Mouse (Mus musculus) liver, embryonic 13.5 days (tissue): ENCODE measurements around the gene Pde4a. TPM values are rescaled to one million over a fixed set of nuclear protein-coding genes. Genes with fewer than 3 reads are reported as not detected.
A peak's percentile ranks its signal among the peaks of the same experiment; 100 is the strongest.

ENCODE experiments used
- ATAC-seq: fragments of 200-750 bp; cut with Nextera tagmentation; 2 replicates; pipeline ENCODE4 v1.8.0; 2017; ENCODE audit warnings: low read depth, mild to moderate bottlenecking, moderate number of reproducible peaks, moderate library complexity
- DNase-seq: peaks from one replicate; pipeline ENCODE4 v3.0.0; 2022
- H3K27ac ChIP-seq: fragments of 300-500 bp; sonication (generic); 2 replicates; pipeline ENCODE4 v1.5.1; 2015; ENCODE audit warnings: moderate library complexity, mild to moderate bottlenecking, inconsistent platforms
- H3K27me3 ChIP-seq: fragments of 300-500 bp; sonication (generic); 2 replicates; pipeline ENCODE4 v1.6.1; 2015; ENCODE audit warnings: mild to moderate bottlenecking, inconsistent platforms
- H3K36me3 ChIP-seq: fragments of 300-500 bp; sonication (generic); 2 replicates; pipeline ENCODE4 v1.6.1; 2015; ENCODE audit warnings: mild to moderate bottlenecking, inconsistent platforms
- H3K4me1 ChIP-seq: fragments of 300-500 bp; sonication (generic); replicated peaks from 2 replicates; pipeline ENCODE4 v1.6.1; 2015; ENCODE audit warnings: inconsistent platforms
- H3K4me2 ChIP-seq: fragments of 300-500 bp; sonication (generic); 2 replicates; pipeline ENCODE4 v1.6.1; 2015; ENCODE audit warnings: inconsistent platforms, mild to moderate bottlenecking, moderate library complexity
- H3K4me3 ChIP-seq: fragments of 300-500 bp; sonication (generic); replicated peaks from 2 replicates; pipeline ENCODE4 v1.5.1; 2015; ENCODE audit warnings: mild to moderate bottlenecking, inconsistent platforms
- H3K9ac ChIP-seq: fragments of 300-500 bp; sonication (generic); 2 replicates; pipeline ENCODE4 v1.6.1; 2015; ENCODE audit warnings: mild to moderate bottlenecking, inconsistent platforms
- H3K9me3 ChIP-seq: fragments of 300-500 bp; sonication (generic); replicated peaks from 2 replicates; pipeline ENCODE4 v1.6.1; 2016; ENCODE audit warnings: inconsistent platforms
- WGBS: fragments of 180-500 bp; shearing (Covaris S2); methylation state at CpG from one replicate; pipeline ENCODE4 v1.1.7; 2015; ENCODE audit not compliant: insufficient replicate concordance; 5-methylcytosine and 5-hydroxymethylcytosine counted together
- polyA plus RNA-seq: library from polyadenylated mRNA; unstranded; fragments of >200 nt; fragmentation: Nextera tagmentation; extraction: Ambion mirVana; gene quantifications from 2 replicates; pipeline ENCODE4 v1.2.1, GENCODE M21; 2015

The Pde4a gene
- polyA plus RNA-seq, 1 experiment from 2014 or later, result 2.0 TPM

GRCm38 (mm10) chr9:21204528-21205272 is 39.2 kb downstream of the Pde4a start:
- ATAC-seq (peak; percentile 24), DNase-seq (peak; percentile 4)
- peaks cover 7% of the 10 kb centered on the region; the same call in 1 of the 2 replicates for H3K36me3 ChIP-seq
- peak overlapping the region; percentile 37 for H3K4me3 ChIP-seq
- H3K4me2 ChIP-seq, result peak overlapping the region; percentile 47
- no peaks in the 10 kb centered on the region for H3K27me3 ChIP-seq
- no peaks in the 10 kb centered on the region for H3K9me3 ChIP-seq
- 51% methylated on average over 23 of the region's 23 CpGs for WGBS
- no peak overlapping the region for H3K27ac ChIP-seq
- H3K4me1 ChIP-seq, result peaks cover 13% of the 10 kb centered on the region
- no peak overlapping the region; the same call in 1 of the 2 replicates for H3K9ac ChIP-seq

GRCm38 (mm10) chr9:21206848-21207247 is 41.3 kb downstream of the Pde4a start:
- Histone ChIP-seq H3K9me3 (no peaks in the 10 kb centered on the region), H3K4me2 (no peak overlapping the region), H3K4me3 (no peak overlapping the region), H3K36me3 (peaks cover 13% of the 10 kb centered on the region), H3K4me1 (peaks cover 17% of the 10 kb centered on the region), H3K9ac (no peak overlapping the region), H3K27ac (no peak overlapping the region), H3K27me3 (no peaks in the 10 kb centered on the region)
- WGBS, result 77% methylated on average over 6 of the region's 6 CpGs
- ATAC-seq (no peak), DNase-seq (no peak)

GRCm38 (mm10) chr9:21208626-21209025 is 43.1 kb downstream of the Pde4a start:
- WGBS, result 54% methylated on average over 2 of the region's 2 CpGs
- H3K27ac ChIP-seq, result no peak overlapping the region
- H3K27me3 ChIP-seq, result no peaks in the 10 kb centered on the region
- H3K4me2 ChIP-seq, result no peak overlapping the region
- no peak overlapping the region for H3K4me3 ChIP-seq
- no peaks in the 10 kb centered on the region for H3K9me3 ChIP-seq
- H3K4me1 ChIP-seq, result peaks cover 17% of the 10 kb centered on the region
- H3K36me3 ChIP-seq, result peaks cover 13% of the 10 kb centered on the region
- ATAC-seq, result no peak
- no peak for DNase-seq
- no peak overlapping the region for H3K9ac ChIP-seq

- peaks cover 4% of the 10 kb centered on the region for H3K4me1 ChIP-seq
- peak; percentile 37; the same call in 1 of the 2 replicates for ATAC-seq
- WGBS, result 77% methylated on average over 6 of the region's 6 CpGs
- H3K9ac ChIP-seq, result no peak overlapping the region
- H3K36me3 ChIP-seq, result peaks cover 13% of the 10 kb centered on the region; the same call in 1 of the 2 replicates
- H3K4me2 ChIP-seq, result no peak overlapping the region
- DNase-seq, result no peak
- H3K9me3 ChIP-seq, result no peaks in the 10 kb centered on the region
- H3K4me3 ChIP-seq, result no peak overlapping the region
- no peak overlapping the region; the same call in 1 of the 2 replicates for H3K27ac ChIP-seq
- H3K27me3 ChIP-seq, result no peaks in the 10 kb centered on the region
These were observed 45.3 kb downstream of the Pde4a start for GRCm38 (mm10) chr9:21210821-21211220.

GRCm38 (mm10) chr9:21211624-21212023 is 46.1 kb downstream of the Pde4a start:
- Histone ChIP-seq H3K27ac (no peak overlapping the region), H3K36me3 (peaks cover 6% of the 10 kb centered on the region; the same call in 1 of the 2 replicates), H3K4me2 (no peak overlapping the region), H3K9ac (no peak overlapping the region), H3K9me3 (no peaks in the 10 kb centered on the region), H3K4me3 (no peak overlapping the region), H3K4me1 (peaks cover 4% of the 10 kb centered on the region), H3K27me3 (no peaks in the 10 kb centered on the region)
- DNase-seq, result no peak
- ATAC-seq, result no peak
- WGBS, result 79% methylated on average over 7 of the region's 7 CpGs

GRCm38 (mm10) chr9:21213617-21214190 is 48.2 kb downstream of the Pde4a start:
- no peak for ATAC-seq
- H3K9me3 ChIP-seq, result no peaks in the 10 kb centered on the region
- no peak overlapping the region for H3K27ac ChIP-seq
- H3K4me3 ChIP-seq, result no peak overlapping the region
- no peaks in the 10 kb centered on the region for H3K27me3 ChIP-seq
- H3K4me1 ChIP-seq, result peaks cover 4% of the 10 kb centered on the region
- H3K4me2 ChIP-seq, result no peak overlapping the region
- no peak for DNase-seq
- H3K9ac ChIP-seq, result no peak overlapping the region
- peaks cover 6% of the 10 kb centered on the region; the same call in 1 of the 2 replicates for H3K36me3 ChIP-seq
- WGBS, result 46% methylated on average over 7 of the region's 7 CpGs

- DNase-seq (no peak), ATAC-seq (no peak)
- Histone ChIP-seq H3K4me2 (no peak overlapping the region), H3K4me3 (no peak overlapping the region), H3K27ac (no peak overlapping the region), H3K27me3 (no peaks in the 10 kb centered on the region), H3K36me3 (no peaks in the 10 kb centered on the region), H3K9me3 (no peaks in the 10 kb centered on the region), H3K9ac (no peak overlapping the region), H3K4me1 (peaks cover 6% of the 10 kb centered on the region)
- 67% methylated on average over 25 of the region's 25 CpGs for WGBS
These were observed 50.7 kb downstream of the Pde4a start for GRCm38 (mm10) chr9:21216050-21216841.

- ATAC-seq (no peak), DNase-seq (no peak)
- 35% methylated on average over 3 of the region's 3 CpGs for WGBS
- Histone ChIP-seq H3K4me3 (no peak overlapping the region), H3K9ac (no peak overlapping the region), H3K4me1 (peaks cover 21% of the 10 kb centered on the region), H3K9me3 (no peaks in the 10 kb centered on the region; the same call in 1 of the 2 replicates), H3K27me3 (no peaks in the 10 kb centered on the region), H3K36me3 (no peaks in the 10 kb centered on the region), H3K27ac (no peak overlapping the region), H3K4me2 (no peak overlapping the region)
These were observed 54.3 kb downstream of the Pde4a start for GRCm38 (mm10) chr9:21219820-21220219.

- H3K27ac ChIP-seq, result peak overlapping the region; percentile 85
- no peaks in the 10 kb centered on the region; the same call in 1 of the 2 replicates for H3K9me3 ChIP-seq
- H3K4me1 ChIP-seq, result peaks cover 30% of the 10 kb centered on the region
- H3K9ac ChIP-seq, result peak overlapping the region; percentile 62
- 2% methylated on average over 21 of the region's 21 CpGs for WGBS
- H3K27me3 ChIP-seq, result no peaks in the 10 kb centered on the region
- peak overlapping the region; percentile 76 for H3K4me2 ChIP-seq
- ATAC-seq (peak; percentile 93), DNase-seq (peak; percentile 94)
- no peaks in the 10 kb centered on the region for H3K36me3 ChIP-seq
- H3K4me3 ChIP-seq, result peak overlapping the region; percentile 58
These were observed 55.2 kb downstream of the Pde4a start for GRCm38 (mm10) chr9:21220490-21221382.

GRCm38 (mm10) chr9:21221383-21221929 is 55.9 kb downstream of the Pde4a start:
- H3K9me3 ChIP-seq, result no peaks in the 10 kb centered on the region; the same call in 1 of the 2 replicates
- no peaks in the 10 kb centered on the region for H3K36me3 ChIP-seq
- H3K4me1 ChIP-seq, result peaks cover 35% of the 10 kb centered on the region
- peak overlapping the region; percentile 76 for H3K4me2 ChIP-seq
- H3K27ac ChIP-seq, result peak overlapping the region; percentile 85
- H3K4me3 ChIP-seq, result peak overlapping the region; percentile 58
- ATAC-seq (0 out of 2 replicates have a peak, but pooled peaks have one; percentile 32), DNase-seq (peak; percentile 63)
- WGBS, result 9% methylated on average over 7 of the region's 7 CpGs
- H3K27me3 ChIP-seq, result no peaks in the 10 kb centered on the region
- peak overlapping the region; percentile 62; the same call in 1 of the 2 replicates for H3K9ac ChIP-seq
